Comparison of ENCODE assay signal across 13 mouse cellular contexts in genomic region chr19:50171849-50172248, GRCm38 (mm10).
DNase-seq lines count a peak whose midpoint lies in the region; ATAC-seq and TF ChIP-seq lines count a peak whose summit lies in the region.
"Had no signal": no experiment of that assay in that cellular context is flagged by ENCODE, and none has a peak within 500 bp of the region (broad histone marks: within the 10 kb centered on the region; RNA-seq: fewer than 3 reads in every experiment).

No protein-coding gene starts in this region.

- no peaks in the 10 kb centered on the region for H3K9me3 ChIP-seq in hindbrain, postnatal 0 days (ENCODE audit: low read length)
- H3K9me3 ChIP-seq in hindbrain, embryonic 10.5 days: no peaks in the 10 kb centered on the region
- no peaks in the 10 kb centered on the region for H3K9me3 ChIP-seq in midbrain, postnatal 0 days (ENCODE audit: low read length)
- no peaks in the 10 kb centered on the region for H3K9me3 ChIP-seq in midbrain, embryonic 15.5 days
- H3K9me3 ChIP-seq: embryonic facial prominence, embryonic 12.5 days; lung, embryonic 15.5 days; neural tube, embryonic 15.5 days had no signal

- H3K4me2 ChIP-seq in hindbrain, postnatal 0 days (ENCODE audit: low read depth, low read length): no peak overlapping the region
- no peak overlapping the region for H3K4me2 ChIP-seq in midbrain, postnatal 0 days (ENCODE audit: low read depth, low read length, poor library complexity, severe bottlenecking)
- H3K4me2 ChIP-seq in midbrain, embryonic 15.5 days: no peak overlapping the region
- H3K4me2 ChIP-seq: embryonic facial prominence, embryonic 12.5 days; lung, embryonic 15.5 days; neural tube, embryonic 15.5 days had no signal

- no peak for ATAC-seq in hindbrain, postnatal 0 days
- no peak for ATAC-seq in midbrain, postnatal 0 days (ENCODE audit: low FRiP score)
- ATAC-seq in midbrain, embryonic 15.5 days (replicated peaks): no peak
- ATAC-seq: activated CD4-positive, CD25-positive, alpha-beta regulatory T cell, adult 4 months had no signal

- no peak overlapping the region for H3K4me3 ChIP-seq in hindbrain, postnatal 0 days (ENCODE audit: low read length)
- H3K4me3 ChIP-seq in hindbrain, embryonic 10.5 days: no peak overlapping the region
- H3K4me3 ChIP-seq in midbrain, postnatal 0 days (ENCODE audit: low read depth, low read length): no peak overlapping the region
- H3K4me3 ChIP-seq in midbrain, embryonic 15.5 days: no peak overlapping the region
- H3K4me3 ChIP-seq: embryonic facial prominence, embryonic 12.5 days; lung, embryonic 15.5 days; neural tube, embryonic 15.5 days had no signal

- 73% methylated on average over 4 of the region's 4 CpGs for WGBS in hindbrain, postnatal 0 days
- WGBS in hindbrain, embryonic 10.5 days: 66% methylated on average over 4 of the region's 4 CpGs
- 75% methylated on average over 4 of the region's 4 CpGs for WGBS in midbrain, postnatal 0 days
- 73% methylated on average over 4 of the region's 4 CpGs for WGBS in midbrain, embryonic 15.5 days

- H3K9ac ChIP-seq in hindbrain, postnatal 0 days (replicated peaks; ENCODE audit: low read length): no peak overlapping the region
- H3K9ac ChIP-seq in midbrain, postnatal 0 days (replicated peaks; ENCODE audit: low read length, poor library complexity, severe bottlenecking): no peak overlapping the region
- no peak overlapping the region for H3K9ac ChIP-seq in midbrain, embryonic 15.5 days
- H3K9ac ChIP-seq: embryonic facial prominence, embryonic 12.5 days; lung, embryonic 15.5 days; neural tube, embryonic 15.5 days had no signal

- no peak overlapping the region for H3K27ac ChIP-seq in hindbrain, postnatal 0 days
- H3K27ac ChIP-seq in hindbrain, embryonic 10.5 days: no peak overlapping the region
- H3K27ac ChIP-seq in midbrain, postnatal 0 days (ENCODE audit: low read depth, low read length): no peak overlapping the region
- no peak overlapping the region for H3K27ac ChIP-seq in midbrain, embryonic 15.5 days
- H3K27ac ChIP-seq: embryonic facial prominence, embryonic 12.5 days; lung, embryonic 15.5 days; neural tube, embryonic 15.5 days had no signal

- H3K27me3 ChIP-seq in hindbrain, postnatal 0 days (ENCODE audit: insufficient read depth, low read length): no peaks in the 10 kb centered on the region
- H3K27me3 ChIP-seq in hindbrain, embryonic 10.5 days (ENCODE audit: insufficient read depth, poor library complexity, severe bottlenecking): no peaks in the 10 kb centered on the region
- no peaks in the 10 kb centered on the region for H3K27me3 ChIP-seq in midbrain, postnatal 0 days (ENCODE audit: insufficient read depth, low read length)
- no peaks in the 10 kb centered on the region for H3K27me3 ChIP-seq in midbrain, embryonic 15.5 days (replicated peaks)
- H3K27me3 ChIP-seq: embryonic facial prominence, embryonic 12.5 days; lung, embryonic 15.5 days; neural tube, embryonic 15.5 days had no signal

- TF ChIP-seq CTCF in hindbrain, postnatal 0 days (IDR thresholded peaks at IDR 0.05; ENCODE audit: low read depth): peak; percentile 49
- peak; percentile 46; the same call in 1 of the 2 replicates for TF ChIP-seq CTCF in midbrain, postnatal 0 days (IDR thresholded peaks at IDR 0.05)

- peaks cover 4% of the 10 kb centered on the region; the same call in 1 of the 2 replicates for H3K36me3 ChIP-seq in hindbrain, postnatal 0 days (ENCODE audit: insufficient read depth, low read length)
- no peaks in the 10 kb centered on the region for H3K36me3 ChIP-seq in hindbrain, embryonic 10.5 days
- H3K36me3 ChIP-seq in midbrain, postnatal 0 days (ENCODE audit: insufficient read depth, low read length): peaks cover 5% of the 10 kb centered on the region; the same call in 1 of the 2 replicates
- no peaks in the 10 kb centered on the region; the same call in 1 of the 2 replicates for H3K36me3 ChIP-seq in midbrain, embryonic 15.5 days (replicated peaks)
- H3K36me3 ChIP-seq: embryonic facial prominence, embryonic 12.5 days; lung, embryonic 15.5 days; neural tube, embryonic 15.5 days had no signal

- H3K4me1 ChIP-seq in hindbrain, postnatal 0 days (ENCODE audit: insufficient read depth, low read length): no peaks in the 10 kb centered on the region
- no peaks in the 10 kb centered on the region for H3K4me1 ChIP-seq in hindbrain, embryonic 10.5 days (replicated peaks)
- H3K4me1 ChIP-seq in midbrain, postnatal 0 days (ENCODE audit: insufficient read depth, low read length): no peaks in the 10 kb centered on the region
- no peaks in the 10 kb centered on the region for H3K4me1 ChIP-seq in midbrain, embryonic 15.5 days
- H3K4me1 ChIP-seq: embryonic facial prominence, embryonic 12.5 days; lung, embryonic 15.5 days; neural tube, embryonic 15.5 days had no signal

- intact Hi-C loops in left cerebral cortex, postnatal 4 days (cut with DNase I): no loop called here
- intact Hi-C loops in heart, postnatal 14 days (cut with DNase I): no loop called here

- DNase-seq in hindbrain, postnatal 0 days (ENCODE audit: low spot score): peak; percentile 43
- no peak for DNase-seq in hindbrain, embryonic 10.5 days (ENCODE audit: low spot score)
- peak; percentile 25 for DNase-seq in midbrain, postnatal 0 days (ENCODE audit: low spot score)
- peak; percentile 12 for DNase-seq in R1 (ENCODE audit: low read depth, low spot score)
- DNase-seq in left cerebral cortex, postnatal 4 days: peak; percentile 13
- no peak for DNase-seq in heart, postnatal 14 days
- no peak for DNase-seq in spleen, adult 18-20 months
- DNase-seq: gastrocnemius, postnatal 25 days had no signal

Comparison
In these comparisons a context has a peak if more than half of its experiments do, and no peak if none do; other contexts are left out.
1. DNase-seq: peak in hindbrain, postnatal 0 days (single experiment), midbrain, postnatal 0 days (single experiment), R1 (single experiment) and left cerebral cortex, postnatal 4 days (single experiment); none in hindbrain, embryonic 10.5 days (single experiment), heart, postnatal 14 days (0 of 2) and spleen, adult 18-20 months (0 of 2).